Mouse (Mus musculus): ENCODE measurements around the gene Zdhhc9.

Zdhhc9 gene

DNA sequence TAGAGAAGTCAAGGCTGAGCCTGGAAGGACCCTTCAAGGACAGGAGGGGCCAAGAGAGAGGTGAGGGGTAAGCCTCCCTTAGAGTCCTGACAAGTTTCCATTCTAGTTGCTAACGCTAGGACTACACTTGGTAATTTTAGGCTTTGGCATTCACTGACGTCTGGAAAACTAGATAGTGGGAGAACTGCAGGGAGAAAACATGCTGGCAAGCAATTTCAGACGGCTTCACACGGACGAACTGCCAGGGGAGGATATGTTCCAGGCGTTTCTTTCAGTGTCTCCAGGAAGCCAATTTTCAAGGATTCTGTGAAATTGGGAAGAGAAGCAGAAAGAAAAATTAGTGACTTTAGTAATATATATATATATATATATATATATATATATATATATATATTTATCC, 26.8 kb downstream of the Zdhhc9 start:
- DNase-seq (ENCODE audit: extremely low read depth, low read depth) = no peak

DNA sequence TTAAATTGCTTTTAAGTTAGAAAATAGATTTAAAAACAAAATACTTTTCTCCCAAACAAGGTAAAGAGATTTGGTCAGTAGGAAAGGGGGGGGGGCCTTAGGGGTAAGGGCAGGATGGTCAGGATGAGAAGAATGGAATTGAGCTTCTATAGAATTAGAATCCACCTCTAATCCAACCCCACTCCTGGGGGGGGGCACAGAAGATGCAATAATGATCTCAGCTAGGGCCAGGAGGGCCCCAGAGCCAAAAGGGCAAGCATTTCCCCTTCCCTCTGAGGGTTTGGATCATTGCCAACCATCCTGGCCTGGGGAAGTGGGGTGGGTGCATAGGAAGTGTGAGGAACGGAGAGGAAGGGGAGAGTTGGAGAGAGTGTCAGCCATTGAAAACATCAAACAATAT, 38.3 kb downstream of the Zdhhc9 start:
- DNase-seq (ENCODE audit: extremely low read depth, low read depth) = no peak

DNA sequence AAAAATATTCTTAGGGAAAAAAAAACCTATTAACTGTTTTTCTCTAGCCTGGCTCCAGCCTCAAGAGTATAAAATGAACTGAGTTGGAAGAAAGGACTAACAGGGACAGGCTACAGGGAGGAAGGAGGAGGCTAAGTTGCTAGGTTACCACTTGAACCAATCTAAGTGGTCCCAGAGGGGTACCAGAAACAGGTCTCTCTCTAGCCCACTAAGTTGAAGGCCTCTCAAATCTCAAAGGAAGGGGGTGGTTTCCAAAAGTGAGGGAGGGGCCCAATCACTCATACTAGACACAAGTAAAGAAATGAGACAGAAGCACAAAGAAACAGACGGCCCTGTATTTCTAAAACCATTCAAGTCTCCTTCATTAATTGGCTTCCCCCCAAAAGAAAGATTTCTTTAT, 38.8 kb downstream of the Zdhhc9 start:
- no peak for DNase-seq (ENCODE audit: extremely low read depth, low read depth)

DNA sequence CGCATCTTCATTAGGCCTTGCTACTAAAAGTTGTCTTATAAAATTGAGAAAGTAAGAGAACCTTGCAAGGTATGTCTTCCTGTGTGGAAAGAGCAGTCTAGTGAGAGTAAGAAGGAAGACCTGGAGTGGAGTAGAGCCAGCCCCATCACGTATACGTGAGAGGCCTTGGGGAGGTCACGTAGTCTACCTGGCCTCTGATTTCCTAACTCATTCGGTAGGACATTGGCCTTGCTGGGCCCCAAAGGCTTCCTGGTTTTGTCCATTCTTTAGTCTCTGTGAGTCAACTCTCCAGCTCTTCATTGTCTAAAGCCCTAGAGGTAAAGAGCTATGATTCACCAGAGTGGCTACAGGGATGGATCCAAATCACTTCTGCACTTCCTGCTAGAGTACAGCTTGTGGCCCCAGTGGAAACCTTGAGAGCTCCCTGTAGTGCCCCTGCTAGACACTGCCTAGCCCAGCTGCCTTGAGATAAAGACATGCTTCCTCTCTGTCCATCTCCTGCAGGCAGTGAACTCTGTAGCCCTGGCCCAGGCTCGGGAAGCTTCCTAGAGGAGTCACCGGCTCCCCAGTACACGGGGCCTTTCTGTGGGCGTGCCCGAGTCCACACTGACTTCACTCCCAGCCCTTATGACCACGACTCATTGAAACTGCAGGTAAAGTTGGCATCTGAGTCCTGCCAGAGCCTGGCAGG, 50.3 kb downstream of the Zdhhc9 start:
- DNase-seq (ENCODE audit: extremely low read depth, low read depth) = no peak

DNA sequence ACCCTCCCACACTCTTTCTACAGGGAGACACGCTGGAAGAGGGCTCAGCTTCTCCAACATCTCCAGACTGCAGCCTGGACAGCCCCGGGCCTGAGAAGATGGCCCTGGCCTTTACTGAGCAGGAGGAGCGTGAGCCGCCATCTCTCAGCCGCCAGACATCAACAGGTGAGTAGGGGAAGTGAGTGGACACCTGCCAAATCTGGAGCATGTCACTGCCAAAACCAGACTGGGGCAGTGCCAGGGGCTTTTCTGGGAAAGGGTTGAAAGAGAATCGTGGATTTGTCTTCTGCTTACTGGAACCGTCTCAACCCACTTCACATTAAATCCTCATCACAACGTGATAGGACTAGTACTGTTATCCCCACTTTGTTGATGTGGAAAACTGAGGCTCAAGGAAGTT, 51.3 kb downstream of the Zdhhc9 start:
- no peak for DNase-seq (ENCODE audit: extremely low read depth, low read depth)

DNA sequence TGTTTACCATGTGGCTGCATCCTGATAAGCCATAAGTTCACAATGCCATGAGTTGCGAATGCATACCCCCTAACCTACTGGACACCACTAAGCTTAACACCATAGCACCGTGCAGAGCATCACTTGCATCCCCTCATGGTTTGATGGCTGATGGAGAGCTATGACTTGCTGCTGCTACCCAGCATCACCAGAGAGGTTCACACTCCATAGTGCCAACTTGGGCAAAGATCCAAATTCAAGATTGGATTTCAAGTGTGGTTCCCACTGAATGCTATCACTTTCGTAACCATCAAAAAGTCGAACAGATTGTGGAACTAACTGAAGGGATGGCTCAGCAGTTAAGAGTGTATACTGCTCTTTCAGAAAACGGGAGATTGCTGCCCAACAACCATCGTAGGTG, 53.2 kb downstream of the Zdhhc9 start:
- DNase-seq (ENCODE audit: extremely low read depth, low read depth) = no peak

DNA sequence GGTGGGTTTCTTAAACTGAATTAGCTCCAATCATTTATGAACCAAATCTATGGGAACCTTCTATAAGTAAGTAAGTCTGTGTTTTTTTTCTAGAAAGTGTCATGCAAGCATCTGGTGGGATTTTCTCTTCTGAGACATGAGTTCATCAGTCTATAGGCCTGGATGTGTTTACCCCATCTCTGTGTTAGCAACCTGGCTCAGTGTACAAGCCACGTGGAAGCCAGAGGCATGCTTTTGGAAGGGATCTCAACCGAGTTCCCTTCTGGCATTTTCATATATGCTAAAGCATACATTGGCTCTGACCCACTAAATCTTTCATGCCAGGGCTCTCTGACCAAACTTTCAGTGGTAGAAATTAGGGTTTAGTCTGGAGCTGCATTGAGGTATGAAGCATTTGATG, 54.7 kb downstream of the Zdhhc9 start:
- DNase-seq (ENCODE audit: extremely low read depth, low read depth) = no peak

DNA sequence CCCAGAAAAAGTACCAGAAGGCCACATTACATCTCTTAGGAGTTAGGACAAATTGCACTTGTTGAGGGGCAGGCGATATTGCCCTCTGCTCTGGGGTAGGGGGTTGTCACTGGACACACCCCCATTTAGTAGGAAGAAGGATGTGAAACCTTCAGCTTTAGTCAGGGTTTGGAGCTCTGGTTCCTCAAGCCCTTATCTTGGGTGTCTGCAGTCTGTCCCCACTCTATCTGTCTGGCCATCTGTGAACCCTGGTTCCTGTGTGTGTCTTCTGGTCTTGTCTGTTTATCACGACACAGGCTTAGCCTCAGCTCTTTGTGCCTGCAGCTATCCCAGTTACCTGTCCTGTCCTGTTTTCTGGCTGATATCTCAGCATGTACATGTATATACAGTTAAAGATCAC, 55.3 kb downstream of the Zdhhc9 start:
- peak; percentile 85 for DNase-seq (ENCODE audit: extremely low read depth, low read depth)

DNA sequence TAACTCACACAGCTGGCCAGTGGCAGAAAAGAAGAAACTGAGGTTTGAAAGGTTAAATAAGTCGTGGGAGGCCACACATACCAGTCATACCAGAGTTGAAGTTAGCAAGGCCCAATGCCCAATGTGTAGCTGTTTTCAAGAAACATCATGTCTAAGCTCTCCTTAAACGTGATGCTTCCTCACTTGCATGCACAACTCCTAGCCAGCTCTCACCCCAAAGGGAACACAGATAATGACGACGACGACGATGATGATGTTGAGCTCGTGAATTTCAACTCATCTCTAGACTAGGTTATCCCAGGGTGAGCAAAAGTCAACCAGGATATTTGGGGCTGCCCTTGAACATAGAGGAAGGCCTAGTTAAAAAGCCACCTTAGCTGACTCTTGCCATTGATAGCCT, 56.6 kb downstream of the Zdhhc9 start:
- DNase-seq (ENCODE audit: extremely low read depth, low read depth) = no peak

DNA sequence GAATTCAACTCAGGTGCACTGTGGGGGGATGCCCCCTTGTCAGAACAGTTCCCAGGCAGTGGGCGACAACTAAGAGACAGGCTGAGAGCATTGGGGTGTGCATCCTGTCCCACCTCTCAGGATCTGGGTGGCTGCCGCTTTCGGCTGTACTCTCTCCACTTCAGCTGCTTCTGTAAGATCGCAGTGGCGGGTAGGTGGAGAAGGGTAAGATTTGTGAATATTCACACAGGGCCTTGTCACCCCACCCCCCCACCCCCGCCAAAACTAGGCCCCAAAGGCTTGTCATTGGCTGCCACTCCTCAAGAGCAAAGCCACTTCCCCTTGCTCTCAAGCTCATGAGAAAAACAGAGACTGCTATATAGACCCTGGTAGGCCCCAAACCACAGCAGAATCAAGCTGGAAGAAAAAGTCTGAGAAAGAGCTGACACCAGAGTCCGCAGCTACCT, 60.9 kb downstream of the Zdhhc9 start:
- no peak for DNase-seq (ENCODE audit: extremely low read depth, low read depth)

DNA sequence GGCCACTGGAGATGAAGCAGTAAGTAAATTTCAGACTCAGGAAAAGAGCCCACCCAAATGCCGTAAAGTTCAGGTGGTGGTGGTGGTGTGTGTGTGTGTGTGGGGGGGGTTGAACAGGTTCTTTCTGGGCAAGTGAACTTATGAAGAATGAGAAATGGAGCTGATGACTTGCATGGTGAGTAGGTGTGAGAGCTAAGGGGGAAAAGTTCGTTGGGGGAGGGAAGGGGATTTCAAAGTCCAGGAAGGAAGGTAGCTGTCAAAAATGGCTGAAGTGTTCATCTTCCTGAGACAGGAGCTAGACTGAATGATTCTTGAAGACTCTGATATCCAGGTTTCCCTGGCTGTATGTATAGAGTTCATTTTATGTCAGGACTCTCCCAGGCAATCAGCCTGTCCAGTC, 61.5 kb downstream of the Zdhhc9 start:
- no peak for DNase-seq (ENCODE audit: extremely low read depth, low read depth)

DNA sequence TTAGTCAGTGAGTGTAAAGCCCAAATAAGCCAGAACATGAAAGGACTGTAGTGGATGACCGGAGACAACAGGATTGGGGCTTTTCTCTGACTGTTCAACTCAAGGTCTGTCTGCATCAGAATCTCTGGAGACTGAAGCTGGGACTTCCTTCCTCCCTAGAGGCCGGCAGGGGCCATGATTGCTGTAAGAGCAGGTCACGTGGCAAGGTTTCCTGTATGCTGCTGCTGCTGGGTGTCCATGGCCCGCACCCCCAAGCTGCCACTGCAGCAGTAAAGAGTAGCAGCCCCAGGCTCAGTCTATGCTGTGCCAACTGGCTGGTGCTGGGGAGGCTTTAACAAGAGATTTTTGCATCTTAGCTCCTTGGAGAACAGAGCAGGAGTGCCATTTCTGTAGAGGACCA, 62.4 kb downstream of the Zdhhc9 start, which contains the start of gene Sash3:
Gene Sash3, plus strand, starts transcription at position 175 of the 400 bp plus-strand sequence.
- DNase-seq (ENCODE audit: extremely low read depth, low read depth) = no peak

DNA sequence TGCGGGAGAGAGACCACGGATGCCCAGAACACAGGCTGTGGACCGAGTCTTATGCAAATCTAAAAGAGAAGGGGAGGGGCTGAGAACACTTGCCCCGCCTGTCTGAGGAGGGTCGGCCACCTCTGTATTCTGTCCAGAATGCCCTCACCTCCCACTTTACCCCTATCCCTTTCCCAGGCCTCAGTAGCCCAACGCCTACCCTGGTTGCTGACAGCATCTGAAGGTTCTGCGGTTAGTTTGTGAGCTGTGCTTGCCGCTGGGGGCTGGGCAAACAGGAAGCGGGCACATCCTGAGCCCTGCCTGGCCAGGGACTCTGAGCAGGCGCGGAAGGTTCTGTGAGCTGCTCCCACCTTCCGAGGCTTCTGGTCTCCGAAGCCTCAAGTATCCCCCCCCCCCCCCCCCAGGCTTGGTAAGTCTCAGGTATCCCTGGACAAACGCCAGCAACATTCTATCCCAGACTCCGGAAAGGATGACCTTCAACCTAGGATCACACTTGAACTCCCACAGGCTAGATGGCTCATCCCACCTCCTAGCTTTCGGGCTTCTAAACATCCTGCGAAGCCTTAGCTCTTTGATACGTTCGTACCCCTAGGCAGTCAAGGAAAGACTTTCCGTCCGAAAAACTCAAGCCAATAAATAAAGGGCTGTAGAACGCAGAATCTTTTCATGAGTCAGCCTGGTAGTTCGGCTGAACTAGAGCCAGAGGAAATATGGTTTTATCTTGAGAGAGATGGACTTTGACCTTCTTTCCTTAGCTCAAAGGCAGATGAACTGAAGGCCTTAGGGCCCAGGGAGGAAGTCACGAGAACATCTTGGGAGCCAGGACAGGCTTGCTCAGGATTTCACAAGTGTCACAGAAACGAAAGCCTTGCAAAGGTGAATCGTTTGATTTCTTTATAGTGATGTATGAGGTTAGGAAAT, 65.0 kb downstream of the Zdhhc9 start:
- peak; percentile 54 for DNase-seq (ENCODE audit: extremely low read depth, low read depth)

DNA sequence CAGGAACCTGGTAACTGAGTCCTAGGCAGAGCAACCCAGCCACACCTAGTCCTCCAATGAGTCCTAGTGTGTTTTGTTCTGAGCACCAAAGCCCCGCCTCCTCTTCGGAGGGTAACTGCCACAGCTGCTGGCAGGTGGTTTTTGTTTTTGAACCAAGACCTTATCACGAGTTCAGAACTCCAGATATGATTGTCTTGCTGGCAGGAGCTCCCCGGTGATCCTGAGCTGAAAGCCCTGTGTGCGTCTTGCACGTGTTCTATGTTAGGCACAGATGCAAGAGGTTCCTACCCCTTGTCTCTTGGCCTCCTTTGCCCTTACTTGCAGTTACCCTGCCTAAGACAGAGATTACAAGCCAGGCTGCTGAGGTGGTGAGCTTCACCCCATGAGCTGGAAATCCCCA, 67.2 kb downstream of the Zdhhc9 start:
- DNase-seq (ENCODE audit: extremely low read depth, low read depth) = no peak

DNA sequence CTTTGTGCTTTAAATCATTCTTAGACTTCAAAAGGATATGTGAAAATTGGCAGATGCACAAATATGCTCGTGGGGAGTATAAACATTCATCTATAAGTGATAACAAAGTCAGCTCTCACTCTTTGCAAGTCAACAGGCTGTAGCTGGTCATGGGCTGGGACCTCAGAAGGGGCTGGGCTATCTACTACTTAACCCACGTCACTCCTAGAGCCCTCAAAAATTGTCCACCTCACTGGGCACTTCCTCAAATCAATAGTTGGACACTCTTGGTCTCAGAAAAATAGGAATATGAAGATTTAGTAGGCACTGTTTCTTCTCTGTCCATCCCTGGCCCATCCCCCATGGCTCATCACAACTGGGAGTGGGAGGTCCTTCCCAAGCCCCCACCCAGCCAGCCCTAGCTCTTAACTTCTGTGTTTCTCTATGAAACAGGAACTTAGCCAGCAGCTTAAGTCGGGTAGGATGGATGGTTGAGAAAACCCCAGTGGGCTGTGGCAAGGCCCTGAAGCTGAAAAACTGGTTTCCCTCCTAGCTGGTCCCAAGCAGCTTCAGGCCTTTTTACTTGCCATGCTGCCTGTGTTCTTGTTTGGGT, 68.3 kb downstream of the Zdhhc9 start:
- DNase-seq (ENCODE audit: extremely low read depth, low read depth) = peak; percentile 39

DNA sequence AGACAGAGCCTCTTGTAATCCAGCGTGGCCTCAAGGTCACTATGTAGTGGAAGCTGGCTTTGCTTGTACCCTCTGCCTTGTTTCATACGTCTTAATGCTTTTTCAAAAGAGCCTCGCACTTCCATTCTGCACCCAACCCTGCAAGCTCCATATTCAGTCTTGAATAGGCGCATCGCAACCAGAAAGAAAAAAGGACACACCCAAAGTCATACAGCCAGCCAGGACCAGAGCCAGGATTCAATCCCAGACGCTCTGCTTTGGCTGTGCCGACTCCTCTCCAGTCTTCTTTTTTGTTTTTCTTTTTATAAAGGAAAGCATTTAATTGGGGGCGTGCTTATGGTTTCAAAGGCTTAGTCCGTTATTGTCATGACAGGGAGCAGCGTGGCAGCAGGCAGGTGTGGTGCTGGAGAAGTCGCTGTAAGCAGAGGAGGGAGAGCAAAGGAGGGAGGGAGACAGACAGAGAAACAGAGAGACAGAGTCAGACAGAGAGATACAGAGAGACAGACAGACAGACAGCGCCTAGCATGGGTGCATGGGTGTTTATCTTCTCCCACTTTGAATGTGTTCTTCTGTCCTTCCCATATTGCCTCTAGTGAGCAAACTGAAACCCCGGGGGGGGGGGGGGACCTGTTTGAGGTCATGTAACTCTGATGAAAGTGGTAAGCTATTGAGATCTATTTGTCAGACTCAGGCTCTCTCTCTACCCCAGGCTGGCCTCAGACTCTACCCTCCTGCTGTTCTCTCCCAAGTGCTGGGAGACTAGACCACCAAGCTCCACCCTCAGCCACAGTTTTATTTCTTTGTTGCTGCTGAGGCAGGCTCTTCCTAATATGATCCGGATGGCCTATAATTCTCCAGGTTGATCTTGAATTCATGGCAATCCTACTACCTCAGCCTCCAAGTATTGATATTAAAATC, 69.1 kb downstream of the Zdhhc9 start:
- DNase-seq (ENCODE audit: extremely low read depth, low read depth) = no peak

DNA sequence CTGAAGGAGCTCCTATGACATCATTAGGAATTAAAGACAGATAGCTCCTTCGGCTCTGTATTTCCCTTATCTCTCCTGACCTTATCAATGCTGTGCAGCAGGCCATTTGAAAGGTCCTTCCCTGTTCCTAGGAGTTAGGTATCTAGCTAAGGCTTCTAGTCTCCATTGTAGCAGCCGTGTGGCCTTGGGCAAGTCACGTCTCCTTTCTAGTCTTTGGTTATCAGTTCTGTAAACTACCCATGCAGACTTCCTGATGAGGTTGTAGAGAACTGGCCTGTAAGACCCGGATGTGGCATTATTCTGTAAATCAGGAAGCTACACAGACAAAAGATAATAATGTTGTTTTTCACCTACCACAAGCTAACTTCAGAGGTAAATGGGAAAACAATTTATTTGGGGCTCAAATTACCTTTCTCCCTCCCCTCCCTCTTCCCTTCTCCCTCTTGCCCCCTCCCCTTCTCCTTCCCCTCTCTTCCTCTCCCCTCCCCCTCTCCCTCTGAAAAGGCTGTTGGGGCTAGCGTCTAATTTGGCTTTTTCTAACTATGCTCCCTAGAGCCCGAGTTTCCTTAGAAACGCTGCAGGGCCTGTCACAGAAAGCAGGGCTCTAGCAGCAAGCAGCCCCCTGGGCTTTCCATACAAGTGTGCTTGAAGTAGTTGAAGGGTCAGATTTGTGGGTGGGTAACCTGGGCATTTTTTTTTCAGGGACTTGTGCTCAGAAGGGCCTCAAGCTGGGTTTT, 70.0 kb downstream of the Zdhhc9 start:
- peak; percentile 92 for DNase-seq (ENCODE audit: extremely low read depth, low read depth)

DNA sequence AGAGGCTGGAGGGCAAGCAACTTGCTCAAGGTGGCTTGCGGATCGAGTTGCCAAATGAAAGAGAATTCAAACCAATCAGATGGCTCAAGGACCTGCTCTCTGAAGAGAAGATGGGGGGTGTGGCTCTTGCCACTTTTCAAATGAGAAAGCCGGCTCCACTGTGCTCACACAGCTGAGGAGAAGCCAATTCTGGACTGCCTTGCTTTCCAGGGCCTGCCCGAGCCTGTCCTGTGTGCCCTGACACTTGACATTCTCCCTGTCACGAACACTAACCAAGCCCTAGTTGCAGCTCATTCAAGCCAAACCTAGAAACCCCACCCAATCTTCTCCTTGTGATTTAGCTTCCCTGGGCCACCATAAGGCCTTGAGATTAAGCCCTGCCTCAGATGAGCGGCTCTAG, 70.7 kb downstream of the Zdhhc9 start:
- no peak for DNase-seq (ENCODE audit: extremely low read depth, low read depth)

DNA sequence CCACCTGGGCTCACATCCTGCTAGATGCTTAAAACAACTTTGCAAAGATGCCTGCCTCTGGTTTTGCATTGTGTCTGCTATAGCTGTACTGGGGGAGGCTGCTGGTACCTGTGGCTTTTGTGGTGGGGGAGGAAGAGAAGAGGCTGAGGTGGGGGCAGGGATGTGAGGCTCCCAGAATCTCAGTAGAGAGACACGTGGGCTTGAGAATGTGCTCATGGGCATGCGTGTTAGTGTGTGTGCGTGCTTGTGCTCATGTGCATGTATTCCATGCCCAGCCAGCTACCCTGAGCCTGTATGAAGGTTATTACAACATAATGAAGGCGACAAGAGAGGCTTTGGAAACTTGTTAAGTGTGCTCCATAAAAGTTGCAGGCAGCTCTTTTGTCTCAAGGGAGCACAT, 71.7 kb downstream of the Zdhhc9 start:
- no peak for DNase-seq (ENCODE audit: extremely low read depth, low read depth)

DNA sequence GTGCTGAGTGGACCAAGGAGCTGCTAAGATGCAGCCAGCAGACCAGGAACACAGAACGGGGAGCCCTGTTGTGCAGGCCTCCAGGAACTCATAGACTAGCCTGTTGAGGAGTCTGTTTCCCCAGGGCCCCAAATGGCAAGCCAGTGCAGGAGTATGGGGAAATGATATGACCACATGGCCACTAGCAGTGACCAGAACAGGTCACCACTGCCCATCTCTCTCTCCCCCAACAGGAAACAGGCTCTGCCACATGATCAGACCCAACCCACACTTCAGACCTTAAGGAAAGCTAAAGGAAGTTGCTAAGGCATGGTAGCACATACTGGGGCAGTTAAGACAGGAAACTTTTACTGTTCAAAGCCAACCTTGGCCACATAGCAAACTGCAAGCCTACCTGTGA, 79.5 kb downstream of the Zdhhc9 start:
- DNase-seq (ENCODE audit: extremely low read depth, low read depth) = no peak
